Mouse (Mus musculus) lung, postnatal 14 days (tissue): ENCODE measurements around the gene Gpr63.
A peak's percentile ranks its signal among the peaks of the same experiment; 100 is the strongest.
"Not testable (repeated sequence)": the region's sequence is repeated elsewhere in the genome, so short reads cannot be mapped to it uniquely, and the experiment has no call there.

Experiments used
- DNase-seq: peaks from one replicate; pipeline ENCODE4 v3.0.0; 2021

The Gpr63 gene

DNA sequence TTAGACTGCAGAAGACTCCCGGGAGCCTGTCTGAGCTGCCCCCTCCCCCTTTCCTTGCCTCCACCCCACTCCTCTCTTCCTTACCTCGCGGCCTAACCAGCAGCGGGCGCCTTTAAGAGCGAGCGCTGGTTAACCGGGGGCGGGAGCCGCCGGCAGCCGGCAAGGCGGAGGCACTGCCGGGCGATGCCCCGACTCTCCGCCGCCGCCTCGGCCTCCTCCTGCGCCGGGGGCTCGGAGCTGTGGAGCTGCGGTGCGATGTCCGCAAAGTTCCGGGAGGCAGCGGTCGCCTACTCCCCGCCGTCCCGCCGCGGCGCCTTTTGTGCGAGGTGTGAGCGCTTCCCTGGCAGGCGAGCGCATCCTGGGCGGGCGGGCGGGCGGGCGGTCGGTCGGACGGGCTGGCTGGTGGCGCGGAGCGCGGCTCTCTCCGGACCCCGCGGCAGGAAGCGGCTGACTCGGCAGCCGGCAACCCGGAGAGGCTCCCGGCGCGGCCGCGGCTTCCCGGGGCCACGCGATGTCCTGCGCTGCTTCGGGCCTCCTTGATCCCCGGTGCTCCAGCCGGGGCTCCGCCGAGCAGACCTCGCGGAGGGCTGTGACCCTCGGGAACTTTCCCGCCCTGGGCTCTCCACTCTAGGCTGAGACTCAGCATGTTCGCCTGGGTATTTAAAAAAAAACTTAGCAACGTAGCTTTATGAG is at the start of gene Gpr63:
Gpr63 (plus strand) TSS at position 109 of the 693 bp plus-strand sequence.
- DNase-seq: peak; percentile 55

DNA sequence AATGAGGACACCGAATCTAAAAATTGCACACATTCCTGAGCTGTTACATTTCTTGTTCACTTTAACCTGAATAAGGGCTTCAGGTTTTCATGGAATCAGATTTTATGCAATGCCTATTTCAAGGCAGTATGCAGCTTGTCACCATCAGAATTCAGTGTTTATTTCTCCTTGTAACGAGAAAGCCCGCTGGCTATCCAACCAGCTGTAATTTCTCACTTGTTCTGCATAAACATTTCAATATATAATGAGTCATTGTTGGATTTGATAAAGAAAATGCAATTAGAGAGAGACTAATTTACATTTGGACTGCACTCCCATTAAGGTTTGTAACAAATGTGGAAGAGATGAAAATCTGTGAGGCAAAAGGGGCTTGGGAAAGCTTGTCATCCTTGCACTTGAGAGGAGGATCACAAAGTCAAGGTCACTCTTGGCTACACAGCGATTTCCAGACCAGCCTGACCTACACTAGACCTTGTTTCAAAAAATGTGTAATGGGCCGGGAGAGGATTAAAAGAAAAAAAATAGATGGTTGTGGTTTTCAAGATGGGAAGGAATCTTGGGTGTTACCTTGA is 46.1 kb upstream of the Gpr63 start:
- DNase-seq: no peak

DNA sequence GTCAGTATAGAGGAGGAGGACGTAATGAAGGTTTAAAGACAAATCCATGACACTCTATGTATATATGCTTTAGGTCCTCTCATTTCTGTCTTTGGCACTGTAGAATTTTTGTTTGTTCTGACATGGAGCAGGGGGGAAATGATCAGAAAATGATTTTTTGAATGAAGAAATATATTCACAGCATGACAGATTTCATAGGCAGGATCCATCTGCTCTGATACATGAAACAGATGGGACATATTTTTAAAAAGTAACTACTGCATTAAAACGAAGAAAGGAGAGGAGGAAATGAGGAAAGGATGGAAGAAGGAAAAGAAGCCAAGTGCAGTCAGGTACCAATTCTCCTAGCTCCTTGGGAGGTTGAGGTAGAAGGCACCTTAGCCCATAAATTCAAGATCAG is 41.5 kb upstream of the Gpr63 start:
- DNase-seq: no peak

DNA sequence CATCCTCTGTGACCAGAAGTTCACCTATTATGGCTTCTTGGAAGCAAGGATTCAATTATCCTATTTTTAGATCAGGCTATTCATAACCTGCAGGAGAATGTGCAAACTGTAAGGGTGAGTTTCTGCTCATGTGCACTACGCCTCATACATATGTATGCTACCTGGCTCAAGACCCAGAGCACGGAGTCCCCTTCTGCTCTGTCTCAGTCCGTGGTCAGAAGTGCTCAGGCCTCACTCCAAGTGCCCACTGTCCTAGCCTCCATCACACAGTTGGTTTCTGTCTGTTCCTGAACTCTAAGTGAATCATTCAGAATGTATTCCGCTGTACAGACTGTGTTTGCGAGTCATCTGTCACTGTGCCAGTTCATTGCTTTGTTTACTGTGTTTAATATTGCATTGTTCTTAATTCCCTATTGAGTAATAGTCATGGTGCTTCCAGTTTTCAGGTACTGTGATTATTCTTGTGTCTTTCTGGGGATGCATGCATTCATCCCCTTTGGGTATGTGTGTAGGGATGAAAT is 37.9 kb upstream of the Gpr63 start:
- no peak for DNase-seq

DNA sequence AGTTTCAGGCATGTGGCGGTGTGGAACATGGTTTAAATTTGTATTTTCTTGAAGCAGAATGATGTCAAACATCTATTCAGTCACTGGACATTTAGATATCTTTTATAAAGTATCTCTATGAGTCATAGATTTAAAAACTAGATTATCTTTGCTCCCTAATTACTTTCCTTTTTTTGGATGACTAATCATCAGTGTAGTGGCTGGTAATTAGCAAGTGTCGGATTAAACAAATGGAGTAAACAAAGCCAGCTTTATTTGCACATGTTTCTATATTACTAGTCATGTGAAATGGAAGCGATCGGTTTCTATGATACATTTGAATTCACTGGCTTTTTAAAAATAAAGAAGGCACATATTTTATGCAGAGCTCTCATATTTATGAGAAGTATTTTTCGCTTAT is 37.3 kb upstream of the Gpr63 start:
- no peak for DNase-seq

DNA sequence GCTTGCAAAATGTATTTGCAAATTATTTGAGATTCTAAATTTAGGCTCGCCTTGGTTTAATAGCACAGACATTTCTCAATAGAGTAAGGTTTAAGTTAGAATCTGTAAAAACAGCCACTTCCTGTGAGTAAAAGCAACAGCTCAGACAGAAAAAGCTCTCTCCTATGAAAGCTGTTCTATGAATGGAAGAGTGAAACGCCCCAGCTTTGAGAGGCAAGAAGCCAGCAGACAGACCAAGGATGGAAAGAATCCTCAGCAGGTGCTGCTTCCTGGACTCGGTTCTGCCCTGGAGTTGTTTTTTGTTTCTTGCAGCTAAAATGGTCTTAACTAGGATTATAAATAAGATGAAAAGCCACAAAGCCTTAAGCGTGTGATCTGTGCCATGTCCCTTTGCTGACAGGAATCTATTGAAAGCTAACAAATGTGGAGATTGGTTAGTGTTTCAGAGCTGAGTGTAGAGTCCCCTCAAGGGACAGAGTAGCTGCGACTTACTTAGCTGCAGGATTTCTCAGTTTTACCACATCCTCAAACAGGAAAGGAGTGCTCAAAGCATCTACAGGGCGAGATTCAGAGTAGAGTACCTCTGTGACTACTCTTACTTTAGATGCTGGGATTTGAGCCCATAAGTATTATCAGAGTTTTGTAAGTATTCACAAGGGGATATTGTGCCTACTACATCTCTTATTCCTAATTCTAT is 23.3 kb upstream of the Gpr63 start:
- DNase-seq: no peak

DNA sequence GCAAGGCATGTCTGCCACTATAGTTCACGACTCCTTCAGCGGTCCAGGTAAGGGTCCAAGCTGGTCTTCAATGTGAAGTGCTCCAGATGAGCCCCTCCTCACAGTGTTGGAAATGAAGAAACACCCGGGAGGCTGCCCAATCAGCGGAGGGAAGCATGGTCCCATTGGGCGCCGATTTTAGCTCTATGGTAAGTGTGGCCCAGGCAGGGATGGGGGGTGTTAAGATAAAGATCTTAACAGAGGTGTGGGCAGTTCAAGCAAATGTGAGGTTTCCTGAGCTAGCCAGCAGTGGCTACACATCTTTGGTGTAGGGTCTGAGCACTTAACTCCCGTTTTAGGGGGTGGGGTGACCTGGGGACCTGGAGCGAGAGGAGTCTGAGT is 299 bp upstream of the Gpr63 start:
- DNase-seq: no peak

DNA sequence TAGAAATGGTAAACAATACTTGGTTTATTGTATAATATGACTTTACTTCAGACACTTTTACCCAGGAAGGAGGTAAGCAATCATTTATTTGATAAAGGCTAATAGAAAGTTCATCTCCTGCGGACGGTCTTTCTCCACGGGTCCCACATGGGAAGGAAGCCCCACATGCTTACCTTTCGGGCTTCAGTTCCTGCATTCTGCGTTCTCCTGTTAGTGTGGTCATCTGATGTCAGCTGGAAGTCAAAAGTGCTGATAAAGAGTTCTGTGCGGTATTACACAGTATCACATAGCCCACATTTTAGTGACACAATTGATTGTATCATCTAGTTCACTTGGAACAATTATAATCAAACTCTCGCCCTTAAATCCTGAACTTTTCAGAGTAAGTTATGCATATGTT is 1.0 kb downstream of the Gpr63 start:
- no peak for DNase-seq

DNA sequence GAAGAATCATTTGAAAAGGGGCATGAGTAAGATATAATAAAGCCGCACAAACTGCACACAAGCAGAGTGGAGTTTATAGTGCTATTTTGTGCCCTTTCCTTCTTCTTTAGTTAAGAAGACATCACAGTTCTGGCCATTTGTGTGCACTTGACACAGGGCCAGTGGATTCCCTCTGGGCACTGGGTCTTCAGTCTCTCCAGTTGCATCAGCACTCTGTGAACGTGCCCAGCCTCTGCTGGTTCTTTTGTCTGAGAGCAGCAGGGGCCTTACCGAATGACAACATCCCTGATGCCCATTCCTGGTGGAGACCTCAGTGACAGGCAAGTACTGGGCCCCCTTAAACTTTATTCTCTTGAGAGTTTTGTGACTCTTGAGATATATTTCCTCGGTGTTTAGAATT is 12.4 kb downstream of the Gpr63 start:
- no peak for DNase-seq

DNA sequence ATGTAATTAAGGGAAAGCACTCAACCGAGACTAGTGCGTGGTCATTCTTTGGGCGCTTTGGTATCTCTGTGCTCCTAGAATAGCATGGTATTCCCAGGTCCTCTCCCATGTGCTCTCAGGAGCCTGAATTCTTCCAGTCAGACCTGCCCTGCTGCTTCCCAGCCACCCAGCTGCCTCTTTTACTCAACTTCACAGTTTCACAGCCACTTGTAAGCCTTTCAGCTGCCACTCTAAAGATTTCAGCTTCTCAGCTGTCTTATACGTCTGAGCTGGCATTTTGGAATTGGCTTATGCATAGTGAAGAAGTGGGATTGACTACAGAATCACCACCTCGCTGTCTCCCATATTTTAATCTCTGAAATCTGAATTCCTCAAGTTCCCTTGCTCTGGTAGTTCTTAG is 19.4 kb downstream of the Gpr63 start:
- DNase-seq: no peak

DNA sequence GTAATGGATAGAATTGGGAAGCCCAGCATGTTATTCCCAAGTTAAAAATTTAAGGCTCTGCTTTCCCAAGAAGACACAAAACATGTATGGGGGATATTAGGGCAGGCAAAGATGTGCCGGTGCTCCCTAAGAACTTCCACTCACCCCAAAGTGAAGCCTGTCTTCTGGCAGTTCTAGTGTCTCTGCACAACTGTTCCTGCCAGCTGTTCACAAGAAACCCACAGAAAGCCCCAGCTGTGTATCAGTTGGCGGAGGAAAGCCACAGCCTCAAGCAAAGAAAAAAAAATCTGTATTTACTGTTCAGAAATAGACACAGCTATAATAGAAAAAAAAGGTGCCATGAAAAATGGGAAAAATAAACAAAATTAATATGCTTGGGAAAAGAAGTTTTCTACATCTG is 25.3 kb downstream of the Gpr63 start:
- no peak for DNase-seq

DNA sequence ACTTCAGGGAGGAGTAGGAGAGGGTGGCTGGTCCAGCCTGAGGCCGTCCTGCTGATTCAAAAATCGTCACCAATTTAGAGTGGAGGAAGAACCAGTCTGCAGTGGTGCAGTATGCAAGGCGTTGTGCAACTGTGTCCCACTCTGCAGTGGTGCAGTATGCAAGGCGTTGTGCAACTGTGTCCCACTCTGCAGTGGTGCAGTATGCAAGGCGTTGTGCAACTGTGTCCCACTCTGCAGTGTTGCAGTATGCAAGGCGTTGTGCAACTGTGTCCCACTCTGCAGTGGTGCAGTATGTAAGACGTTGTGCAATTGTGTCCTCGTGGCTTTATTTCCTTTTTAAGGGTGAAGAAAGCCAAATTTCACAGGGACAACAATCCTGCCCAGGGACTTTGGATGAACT is 43.1 kb downstream of the Gpr63 start:
- DNase-seq: not testable (repeated sequence)

DNA sequence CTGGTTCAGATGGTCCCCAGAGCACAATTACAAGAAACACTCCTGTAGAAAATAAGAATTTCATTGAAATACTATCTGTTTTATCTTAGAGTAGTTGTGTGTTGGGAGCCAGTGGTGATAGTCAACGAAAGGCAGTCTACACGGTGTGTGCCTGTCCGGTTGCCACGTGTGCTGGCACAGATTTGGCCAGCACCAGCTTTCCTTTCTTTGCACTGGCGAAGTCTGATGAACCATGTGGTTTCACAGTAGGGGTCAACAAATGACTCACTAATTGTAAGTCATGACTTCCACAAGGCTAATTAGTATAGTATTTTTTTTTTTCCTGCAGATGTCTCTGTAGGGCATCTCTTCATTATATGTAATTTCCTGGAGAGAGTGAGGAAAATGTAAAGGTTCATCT is 45.6 kb downstream of the Gpr63 start:
- DNase-seq: no peak

DNA sequence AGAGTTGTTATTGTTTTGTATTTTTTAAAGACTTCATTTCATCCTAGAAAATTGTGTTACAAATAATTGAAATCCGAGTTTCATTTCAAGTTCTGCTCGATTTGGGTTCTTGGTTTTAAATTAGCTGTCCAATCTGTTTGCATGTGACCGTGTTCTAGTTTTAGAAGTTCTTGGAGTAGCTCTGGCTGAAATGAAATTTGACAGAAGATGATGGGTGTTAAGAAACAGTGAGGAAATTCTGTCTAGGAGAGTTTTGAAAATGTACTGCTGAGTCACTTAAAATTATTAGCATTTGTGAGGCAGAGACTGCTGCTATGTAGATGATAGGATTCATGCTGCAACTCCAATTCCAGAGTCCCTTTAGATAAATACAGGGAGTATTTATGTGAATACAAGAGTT is 46.5 kb downstream of the Gpr63 start:
- DNase-seq: no peak

DNA sequence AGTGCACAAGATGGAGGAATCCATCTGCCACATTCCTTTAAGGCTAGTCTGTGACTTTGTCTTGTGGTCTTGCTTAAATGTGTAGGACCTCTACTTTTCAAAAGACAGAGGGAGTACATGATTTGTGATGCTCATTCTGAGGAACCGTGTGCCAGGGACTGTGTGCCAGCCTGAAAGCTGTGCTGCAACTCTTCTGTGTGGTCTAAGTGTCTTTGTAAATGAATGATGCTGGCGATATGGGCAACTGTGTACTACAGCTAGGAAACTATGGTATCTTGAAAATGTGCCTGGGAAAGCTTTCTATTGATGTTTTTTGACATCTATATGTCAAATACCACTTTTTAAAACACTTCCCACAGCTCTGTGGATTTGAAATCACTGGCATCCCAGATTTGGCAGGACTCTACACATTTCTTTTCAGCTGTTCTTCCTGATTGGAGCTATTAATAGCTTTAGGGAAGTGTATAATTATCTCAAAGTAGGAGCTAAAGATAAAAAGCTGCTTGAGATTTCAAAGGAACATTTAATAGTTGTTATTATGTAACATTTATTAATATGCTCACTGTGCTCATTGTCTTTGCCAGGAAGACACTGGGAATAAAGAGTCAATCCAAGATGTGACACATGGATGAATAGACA is 48.9 kb downstream of the Gpr63 start:
- no peak for DNase-seq

DNA sequence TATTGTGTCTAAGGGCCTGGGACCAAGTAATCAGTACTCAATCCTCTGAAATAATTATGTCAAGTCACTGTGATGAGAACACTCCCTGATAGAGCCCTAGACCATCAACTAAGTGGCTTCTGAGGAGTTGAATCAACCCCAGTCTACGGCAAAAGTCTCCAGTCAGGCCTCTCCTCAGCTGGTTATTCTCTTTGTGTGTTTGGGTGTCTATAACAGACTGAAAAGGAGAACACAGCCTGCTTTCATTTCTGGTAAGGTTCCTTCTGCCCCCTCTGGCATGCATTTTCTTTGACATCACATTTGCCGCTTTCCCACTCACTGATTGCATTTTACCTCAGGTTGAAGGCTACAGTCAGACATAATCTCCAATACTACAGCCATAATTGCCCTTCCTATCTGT is 62.0 kb downstream of the Gpr63 start:
- no peak for DNase-seq

DNA sequence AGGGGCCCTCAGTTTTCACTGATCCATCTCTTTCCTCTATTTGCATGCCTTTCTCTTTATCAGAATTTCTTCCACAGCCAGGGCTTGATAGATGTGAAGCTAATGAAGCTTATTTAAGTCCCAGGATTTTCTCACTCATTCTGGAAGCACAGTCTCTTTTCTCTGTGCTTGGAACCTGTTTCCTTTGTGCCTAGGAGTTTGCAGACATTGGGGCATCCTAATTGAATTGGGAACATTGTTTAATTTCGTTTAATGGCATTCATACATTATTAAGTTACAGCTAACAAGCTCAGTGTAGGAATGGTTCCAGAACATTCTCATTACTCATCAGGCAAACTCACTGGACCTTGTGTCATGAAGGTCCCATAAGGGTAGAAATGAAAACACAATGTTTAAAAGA is 62.5 kb downstream of the Gpr63 start:
- no peak for DNase-seq

DNA sequence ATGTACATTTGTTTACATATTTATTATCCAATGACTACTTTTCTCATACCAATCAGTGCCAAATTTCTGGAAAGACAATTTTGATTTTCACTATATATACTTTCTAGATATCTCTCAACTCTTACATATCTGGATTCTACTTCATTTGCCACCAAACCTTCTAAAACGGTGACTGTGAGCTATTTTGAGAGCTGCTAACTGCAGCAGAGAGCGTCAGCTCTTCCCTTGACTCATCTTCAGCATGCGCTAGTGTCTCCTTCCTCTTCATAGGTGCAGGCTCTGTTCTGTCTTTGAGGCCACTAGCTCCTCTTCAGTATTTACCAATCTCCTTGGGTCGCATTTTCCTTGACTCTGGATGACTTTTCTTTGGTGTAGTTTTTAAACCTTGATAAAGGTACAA is 63.7 kb downstream of the Gpr63 start:
- DNase-seq: no peak

DNA sequence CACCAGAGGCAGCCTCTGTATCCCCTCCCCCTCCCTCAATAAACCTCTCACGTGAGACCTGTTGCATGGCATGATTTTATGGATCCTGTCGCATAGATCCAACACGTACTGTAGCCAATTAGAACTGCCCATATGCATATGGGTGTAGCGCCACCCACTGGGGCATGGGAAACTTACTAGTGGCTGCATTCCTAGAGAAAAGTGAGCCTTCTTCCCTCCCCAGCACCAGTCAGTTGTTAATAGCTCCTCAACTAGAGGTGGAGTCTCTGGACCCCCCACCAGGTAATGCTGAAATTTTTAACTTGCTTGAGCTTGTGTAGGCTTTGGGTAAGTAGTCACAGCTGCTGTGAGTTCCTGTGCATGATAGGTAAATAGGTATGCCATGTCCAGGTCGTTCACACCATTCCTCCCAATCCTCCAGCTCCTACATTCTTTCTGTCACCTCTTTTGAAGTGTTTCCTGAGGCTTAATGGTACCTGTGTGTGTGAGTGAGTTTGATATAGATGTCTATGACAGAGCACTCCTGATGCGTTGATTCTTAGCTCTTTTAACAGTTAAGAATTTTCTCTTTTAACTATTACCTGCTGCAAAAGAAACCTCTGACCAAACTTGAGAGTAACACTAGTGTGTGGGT is 69.1 kb downstream of the Gpr63 start:
- no peak for DNase-seq

DNA sequence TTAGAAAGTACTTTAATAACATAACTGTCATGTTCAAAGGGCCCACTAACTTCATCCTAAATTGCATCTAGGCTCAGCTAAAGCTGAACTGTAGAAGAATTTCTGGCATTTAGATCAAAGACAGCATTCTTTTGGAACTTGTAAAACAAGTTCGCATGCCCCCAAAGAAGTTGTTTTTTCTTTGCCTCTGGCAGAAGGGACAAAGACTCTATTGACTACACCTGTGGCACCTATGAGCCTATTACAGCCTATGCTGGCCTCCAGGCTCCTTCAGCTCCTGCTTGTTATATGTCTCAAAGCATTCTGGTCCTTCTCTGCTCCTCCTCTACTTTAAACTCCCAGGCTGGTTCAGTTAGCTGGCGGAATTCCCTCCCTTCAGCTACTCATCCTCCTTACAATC is 69.6 kb downstream of the Gpr63 start:
- no peak for DNase-seq

DNA sequence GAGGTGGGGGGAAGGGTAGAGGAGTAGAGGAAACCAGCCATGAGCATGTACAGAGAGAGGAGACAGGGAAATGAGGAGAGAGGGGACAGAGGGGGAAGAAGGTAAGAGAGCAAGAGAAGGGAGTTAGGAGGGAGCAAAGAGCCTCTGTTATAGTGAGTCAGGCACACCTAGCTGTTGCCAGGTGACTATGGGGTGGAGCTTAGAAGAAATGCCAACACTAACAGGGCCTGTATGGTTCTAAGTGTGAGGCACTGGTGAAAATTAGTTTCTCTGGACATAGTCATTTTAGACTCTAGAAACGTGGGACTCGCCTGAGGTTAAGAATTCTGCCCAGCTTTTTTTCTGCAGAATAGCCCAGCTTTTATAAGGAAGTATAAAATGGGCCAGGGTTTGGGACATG is 71.1 kb downstream of the Gpr63 start:
- DNase-seq: no peak

DNA sequence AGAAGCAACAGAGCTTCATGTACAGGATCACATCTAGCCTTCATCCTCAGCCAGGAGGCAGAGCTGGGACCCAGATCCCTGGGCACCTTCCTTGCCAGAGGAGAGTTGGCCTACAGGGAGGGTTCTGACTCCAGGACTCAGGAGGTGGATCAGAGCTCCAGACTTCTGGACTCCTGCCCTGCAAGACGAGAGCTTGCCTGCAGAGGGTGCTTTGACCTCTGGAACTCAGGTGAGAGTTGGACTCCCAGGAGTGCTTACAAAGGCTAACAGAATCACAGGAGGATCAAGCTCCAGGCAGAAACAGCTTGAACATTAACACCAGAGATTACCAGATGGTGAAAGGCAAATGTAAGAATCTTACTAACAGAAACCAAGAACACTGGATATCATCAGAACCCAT is 89.3 kb downstream of the Gpr63 start:
- DNase-seq: not testable (repeated sequence)
